Mouse (Mus musculus): Measurements from ENCODE around the gene Apobec4.

DNA sequence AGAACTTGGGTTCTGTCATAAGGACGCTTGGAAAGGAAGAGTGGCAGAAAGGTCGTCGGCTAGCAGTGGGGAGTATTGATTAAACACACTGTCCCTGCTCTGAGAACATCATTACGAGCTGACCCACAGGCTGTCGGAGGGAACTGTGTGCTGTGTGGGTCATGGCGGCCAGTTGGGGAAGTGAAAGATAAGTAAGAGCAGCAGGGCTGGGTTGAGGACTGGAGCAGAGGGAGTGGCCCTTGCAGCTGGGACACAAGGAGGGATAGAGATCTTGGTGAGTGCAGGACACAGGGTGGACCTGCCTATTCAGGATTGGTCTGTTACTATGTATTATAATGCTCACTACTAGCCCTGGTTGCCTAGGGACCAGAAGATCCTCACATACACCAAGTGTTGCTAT, 54.6 kb downstream of the Apobec4 start:
- TF ChIP-seq CHD2 (IDR thresholded peaks at IDR 0.05; ENCODE audit: low read depth, low read length) (no peak), ZNF384 (IDR thresholded peaks at IDR 0.05; ENCODE audit: low read depth, low read length) (no peak)
